Comparison of ENCODE assay signal across 8 mouse cellular contexts in genomic region chrX:41911390-41912060, GRCm38 (mm10). TPM values are rescaled to one million over a fixed set of nuclear protein-coding genes. Genes with fewer than 3 reads are reported as not detected.
DNase-seq lines count a peak whose midpoint lies in the region; ATAC-seq and TF ChIP-seq lines count a peak whose summit lies in the region.

No protein-coding gene starts in this region.

- intact Hi-C loops in heart, postnatal 10 days (cut with DNase I) = no loop called here

- dilution Hi-C loops in CH12.LX (cut with MboI; ENCODE audit: extremely low pct_ligation_motif_present, extremely low pct_unique_long_range_greater_than_20kb, low sequenced_read_pairs) = no loop called here

- no peak for TF ChIP-seq CTCF in CH12.LX (conservative IDR thresholded peaks at IDR 0.05 in 1 of 2, IDR thresholded peaks at IDR 0.05 in 1 of 2; ENCODE audit: low read depth in 2 of 2, low read length in 2 of 2)
- no peak for TF ChIP-seq CTCF in liver, postnatal 0 days (IDR thresholded peaks at IDR 0.05; ENCODE audit: low read depth)

- no peaks in the 10 kb centered on the region for H3K27me3 ChIP-seq in CH12.LX (replicated peaks)
- H3K27me3 ChIP-seq in forebrain, embryonic 12.5 days = no peaks in the 10 kb centered on the region
- no peaks in the 10 kb centered on the region for H3K27me3 ChIP-seq in liver, postnatal 0 days (ENCODE audit: insufficient read depth, low read length)
- no peaks in the 10 kb centered on the region for H3K27me3 ChIP-seq in neural tube, embryonic 14.5 days (ENCODE audit: control insufficient read depth, insufficient read depth, low read length)

- peak overlapping the region; percentile 61 to 99 (median 68) for H3K4me3 ChIP-seq in CH12.LX (replicated peaks in 1 of 3; ENCODE audit: low read depth in 2 of 3, low read length in 2 of 3, poor library complexity in 1 of 3)
- H3K4me3 ChIP-seq in forebrain, embryonic 12.5 days (replicated peaks) = peak overlapping the region; percentile 62
- H3K4me3 ChIP-seq in liver, postnatal 0 days (ENCODE audit: low read depth, low read length) = peak overlapping the region; percentile 78
- H3K4me3 ChIP-seq in neural tube, embryonic 14.5 days (ENCODE audit: low read depth, low read length) = peak overlapping the region; percentile 53

- no peak for TF ChIP-seq RAD21 in CH12.LX (IDR thresholded peaks at IDR 0.05; ENCODE audit: low read depth, low read length)

- peak overlapping the region; percentile 93 for H3K9ac ChIP-seq in CH12.LX (ENCODE audit: insufficient read depth, low read depth)
- H3K9ac ChIP-seq in forebrain, embryonic 12.5 days = peak overlapping the region; percentile 71
- peak overlapping the region; percentile 79 for H3K9ac ChIP-seq in liver, postnatal 0 days (replicated peaks)
- peak overlapping the region; percentile 57 for H3K9ac ChIP-seq in neural tube, embryonic 14.5 days (replicated peaks; ENCODE audit: low read depth, low read length)

- H3K27ac ChIP-seq in CH12.LX (ENCODE audit: insufficient read depth, low read depth) = peak overlapping the region; percentile 75
- H3K27ac ChIP-seq in forebrain, embryonic 12.5 days = peak overlapping the region; percentile 88
- H3K27ac ChIP-seq in liver, postnatal 0 days (ENCODE audit: low read depth) = peak overlapping the region; percentile 88
- H3K27ac ChIP-seq in neural tube, embryonic 14.5 days (ENCODE audit: low read depth, low read length) = peak overlapping the region; percentile 74

- peak; percentile 98 for ATAC-seq in forebrain, embryonic 12.5 days (ENCODE audit: low FRiP score)
- peak; percentile 96 for ATAC-seq in liver, postnatal 0 days
- peak; percentile 99 for ATAC-seq in neural tube, embryonic 14.5 days (ENCODE audit: low read depth)

- no peak for TF ChIP-seq EP300 in CH12.LX (IDR thresholded peaks at IDR 0.05; ENCODE audit: low read length)
- no peak for TF ChIP-seq EP300 in liver, postnatal 0 days (IDR thresholded peaks at IDR 0.05; ENCODE audit: low read depth)

- H3K79me2 ChIP-seq in CH12.LX (replicated peaks; ENCODE audit: control insufficient read depth, extremely low read depth, insufficient read depth, poor library complexity, severe bottlenecking) = peaks cover 39% of the 10 kb centered on the region

- in situ Hi-C loops in CH12.LX (cut with MboI; ENCODE audit: low pct_ligation_motif_present, low pct_unique_long_range_greater_than_20kb, low sequenced_read_pairs) = no loop called here

- H3K36me3 ChIP-seq in CH12.LX (replicated peaks in 1 of 2; ENCODE audit: control insufficient read depth in 1 of 2, insufficient read depth in 1 of 2, low read length in 1 of 2) = peaks cover 0 to 2% of the 10 kb centered on the region in 2 experiments
- H3K36me3 ChIP-seq in forebrain, embryonic 12.5 days (replicated peaks) = no peaks in the 10 kb centered on the region
- no peaks in the 10 kb centered on the region for H3K36me3 ChIP-seq in liver, postnatal 0 days (replicated peaks; ENCODE audit: insufficient read depth, low read length)
- H3K36me3 ChIP-seq in neural tube, embryonic 14.5 days (ENCODE audit: control insufficient read depth, insufficient read depth, low read length) = no peaks in the 10 kb centered on the region

- 16% methylated on average over 33 of the region's 59 CpGs for WGBS in forebrain, embryonic 12.5 days
- WGBS in large intestine, adult 2 months = 12% methylated on average over 37 of the region's 59 CpGs
- 9% methylated on average over 49 of the region's 59 CpGs for WGBS in liver, postnatal 0 days (ENCODE audit: insufficient replicate concordance)
- whole genome bisulfite sequencing in neural tube, embryonic 14.5 days = 13% methylated on average over 54 of the region's 59 CpGs

- H3K4me1 ChIP-seq in CH12.LX (ENCODE audit: control insufficient read depth in 1 of 2, insufficient read depth in 2 of 2) = peaks cover 0 to 2% of the 10 kb centered on the region in 2 experiments; a peak in 2 of 4 replicates
- 0 out of 2 replicates have a peak, but pooled peaks cover 8% of the 10 kb centered on the region for H3K4me1 ChIP-seq in forebrain, embryonic 12.5 days
- H3K4me1 ChIP-seq in liver, postnatal 0 days (ENCODE audit: insufficient read depth) = no peaks in the 10 kb centered on the region
- H3K4me1 ChIP-seq in neural tube, embryonic 14.5 days (ENCODE audit: control insufficient read depth, insufficient read depth, low read length) = no peaks in the 10 kb centered on the region

- DNase-seq in CH12.LX (ENCODE audit: extremely low read depth) = peak; percentile 81
- peak; percentile 71 for DNase-seq in c-Kit-positive CD71-positive TER-119-negative erythroid progenitor cells, embryonic 14.5 days (ENCODE audit: low read depth)
- peak; percentile 89 to 90 for DNase-seq in heart, postnatal 10 days
- peak; percentile 64 for DNase-seq in large intestine, adult 2 months (ENCODE audit: low read depth, low spot score)
- peak; percentile 91 for DNase-seq in liver, postnatal 0 days
- peak; percentile 88 for DNase-seq in testis, postnatal 10 days (ENCODE audit: low spot score)

- no peaks in the 10 kb centered on the region for H3K9me3 ChIP-seq in CH12.LX (replicated peaks; ENCODE audit: low read length)
- H3K9me3 ChIP-seq in forebrain, embryonic 12.5 days = no peaks in the 10 kb centered on the region
- H3K9me3 ChIP-seq in liver, postnatal 0 days (ENCODE audit: low read length) = no peaks in the 10 kb centered on the region
- no peaks in the 10 kb centered on the region for H3K9me3 ChIP-seq in neural tube, embryonic 14.5 days (ENCODE audit: control insufficient read depth, low read length)

- H3K4me2 ChIP-seq in CH12.LX (ENCODE audit: insufficient read depth, low read depth, poor library complexity, severe bottlenecking) = peak overlapping the region; percentile 29; the same call in 1 of the 2 replicates
- peak overlapping the region; percentile 59 for H3K4me2 ChIP-seq in forebrain, embryonic 12.5 days
- peak overlapping the region; percentile 76 for H3K4me2 ChIP-seq in liver, postnatal 0 days (ENCODE audit: low read depth, low read length)
- peak overlapping the region; percentile 65 for H3K4me2 ChIP-seq in neural tube, embryonic 14.5 days (ENCODE audit: low read depth, low read length)

- peak; percentile 86 for TF ChIP-seq POLR2A in CH12.LX (IDR thresholded peaks at IDR 0.05; ENCODE audit: low read depth, low read length)

TF ChIP-seq in CH12.LX, 34 proteins besides CTCF, POLR2A, EP300 and RAD21 (continues in another document):
- TF ChIP-seq ZMIZ1 (IDR thresholded peaks at IDR 0.05; ENCODE audit: low read depth, low read length) (peak; percentile 46; the same call in 1 of the 2 replicates), BHLHE40 (IDR thresholded peaks at IDR 0.05; ENCODE audit: low read depth, low read length) (no peak), MXI1 (IDR thresholded peaks at IDR 0.05; ENCODE audit: low read depth, low read length) (no peak), PAX5 (IDR thresholded peaks at IDR 0.05; ENCODE audit: low read length) (no peak), RCOR1 (conservative IDR thresholded peaks at IDR 0.05; ENCODE audit: low read depth, low read length) (no peak), ETS1 (conservative IDR thresholded peaks at IDR 0.05; ENCODE audit: low read depth, low read length) (no peak), ZNF384 (IDR thresholded peaks at IDR 0.05; ENCODE audit: low read depth, low read length) (no peak), UBTF (IDR thresholded peaks at IDR 0.05; ENCODE audit: low read depth, low read length) (no peak), HCFC1 (IDR thresholded peaks at IDR 0.05; ENCODE audit: low read depth, low read length) (peak; percentile 77), GABPA (IDR thresholded peaks at IDR 0.05; ENCODE audit: insufficient replicate concordance, low read depth, low read length) (no peak), TCF12 (IDR thresholded peaks at IDR 0.05; ENCODE audit: low read depth, low read length) (peak; percentile 71), ELF1 (IDR thresholded peaks at IDR 0.05; ENCODE audit: low read depth, low read length) (peak; percentile 84), MAZ (IDR thresholded peaks at IDR 0.05; ENCODE audit: low read depth, low read length) (no peak), SIN3A (IDR thresholded peaks at IDR 0.05; ENCODE audit: low read length) (0 out of 2 replicates have a peak, but pooled peaks have one; percentile 39), E2F4 (IDR thresholded peaks at IDR 0.05; ENCODE audit: insufficient replicate concordance, low read depth, low read length) (peak; percentile 57; the same call in 1 of the 2 replicates), JUN (IDR thresholded peaks at IDR 0.05; ENCODE audit: insufficient read depth, low read depth, low read length) (no peak), USF1 (IDR thresholded peaks at IDR 0.05; ENCODE audit: low read depth, low read length) (no peak), MYC (IDR thresholded peaks at IDR 0.05; ENCODE audit: low read depth, low read length) (no peak), MAX (IDR thresholded peaks at IDR 0.05; ENCODE audit: low read length) (no peak), ZKSCAN1 (IDR thresholded peaks at IDR 0.05; ENCODE audit: borderline replicate concordance, low read depth, low read length) (no peak), ZC3H11A (IDR thresholded peaks at IDR 0.05; ENCODE audit: low read depth, low read length) (no peak), NELFE (IDR thresholded peaks at IDR 0.05; ENCODE audit: low read depth, low read length) (no peak; the same call in 1 of the 2 replicates), JUND (conservative IDR thresholded peaks at IDR 0.05; ENCODE audit: low read depth, low read length) (no peak), KAT2A (IDR thresholded peaks at IDR 0.05; ENCODE audit: insufficient replicate concordance, low read length) (peak; percentile 53; the same call in 1 of the 2 replicates), SMC3 (IDR thresholded peaks at IDR 0.05; ENCODE audit: low read depth, low read length) (no peak), USF2 (conservative IDR thresholded peaks at IDR 0.05; ENCODE audit: low read depth, low read length) (no peak), MEF2A (IDR thresholded peaks at IDR 0.05; ENCODE audit: borderline replicate concordance, low read depth, low read length) (no peak), CHD1 (IDR thresholded peaks at IDR 0.05; ENCODE audit: low read depth, low read length) (no peak), NRF1 (IDR thresholded peaks at IDR 0.05; ENCODE audit: low read depth, low read length) (no peak; the same call in 1 of the 2 replicates), MAFK (IDR thresholded peaks at IDR 0.05; ENCODE audit: insufficient replicate concordance, low read length) (no peak)

RNA-seq across cellular contexts. Expression of gene Thoc2, which starts 8.9 kb away (rescaled TPM):
- 22.5 and 23.0 TPM in 2 replicates for total RNA-seq in CH12.LX (2012; rRNA removed)
- 48.9 and 53.7 TPM in 2 replicates for total RNA-seq in CH12.LX (2014; rRNA removed)
- 63.7 and 77.1 TPM in 2 replicates for polyA plus RNA-seq in CH12.LX (2012; ENCODE audit: insufficient read length, low read depth)
- 118 and 119 TPM in 2 replicates for polyA plus RNA-seq in forebrain, embryonic 12.5 days (2016; fragmentation: Nextera tagmentation; extraction: Ambion mirVana)
- 10 to 100 TPM; 35.1 to 39.9 TPM for total RNA-seq in heart, postnatal 10 days (2021)
- polyA plus RNA-seq in large intestine, adult 2 months (2012; rRNA removed) = 3.8 and 6.4 TPM in 2 replicates
- 21.2 and 25.7 TPM in 2 replicates for polyA plus RNA-seq in liver, postnatal 0 days (2015; fragmentation: Nextera tagmentation; extraction: Ambion mirVana)
- polyA plus RNA-seq in neural tube, embryonic 14.5 days (2014; fragmentation: Nextera tagmentation; extraction: Ambion mirVana) = 105 and 109 TPM in 2 replicates

Comparison
In these comparisons a context has a peak if more than half of its experiments do, and no peak if none do; other contexts are left out.
1. Peak in every context shown above with its lines: DNase-seq, ATAC-seq, H3K4me3 ChIP-seq and H3K27ac ChIP-seq.